Mouse (Mus musculus): ENCODE data around the gene Por.
A peak's percentile ranks its signal among the peaks of the same experiment; 100 is the strongest.

Gene Por

DNA sequence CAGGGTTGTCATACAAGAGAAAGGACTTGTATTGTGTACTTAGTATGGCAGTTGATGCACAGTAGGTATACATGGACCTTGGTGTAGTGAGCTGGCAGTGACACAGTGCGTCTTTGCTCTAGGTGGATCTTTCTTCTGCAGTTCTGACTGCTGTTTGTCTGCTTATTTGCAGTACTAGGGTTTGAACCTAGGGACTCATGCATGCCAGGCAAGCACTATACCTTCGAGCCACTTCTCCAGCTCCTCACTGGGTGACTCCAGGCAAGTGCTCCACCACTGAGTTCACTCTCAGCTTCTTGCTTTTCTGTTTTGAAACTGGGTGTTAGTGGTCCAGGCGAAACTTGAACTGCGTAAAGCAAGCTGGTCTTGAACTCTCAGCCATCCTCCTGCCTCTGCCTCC is 31.8 kb downstream of the Por start:
- DNase-seq (ENCODE audit: low spot score in 2 of 2): no peak

- DNase-seq (ENCODE audit: low spot score in 2 of 2): no peak
These were observed 32.4 kb downstream of the Por start for GRCm38 (mm10) chr5:135702190-135702589.

- no peak for DNase-seq (ENCODE audit: low spot score in 2 of 2)
These were observed 32.9 kb downstream of the Por start for GRCm38 (mm10) chr5:135702682-135703192.

DNA sequence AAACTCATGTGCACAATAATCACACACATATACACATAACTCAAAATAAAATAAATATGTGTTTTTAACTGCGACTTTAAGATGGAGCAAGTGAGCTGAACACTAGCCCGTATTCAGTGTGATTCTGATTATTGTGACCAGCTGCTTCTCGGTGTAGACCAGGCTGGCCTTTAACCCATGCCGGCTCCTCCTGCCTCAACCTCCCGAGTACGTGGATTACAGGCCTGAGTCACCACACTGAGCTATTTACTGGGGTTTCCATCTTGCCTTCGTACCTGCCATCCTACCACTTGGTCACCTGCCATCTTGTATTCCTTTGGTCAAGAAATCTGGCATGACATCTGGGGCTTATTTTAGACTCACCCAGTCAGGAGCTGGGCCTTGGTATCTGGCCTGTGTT is 33.6 kb downstream of the Por start:
- DNase-seq (ENCODE audit: low spot score in 2 of 2): no peak

DNA sequence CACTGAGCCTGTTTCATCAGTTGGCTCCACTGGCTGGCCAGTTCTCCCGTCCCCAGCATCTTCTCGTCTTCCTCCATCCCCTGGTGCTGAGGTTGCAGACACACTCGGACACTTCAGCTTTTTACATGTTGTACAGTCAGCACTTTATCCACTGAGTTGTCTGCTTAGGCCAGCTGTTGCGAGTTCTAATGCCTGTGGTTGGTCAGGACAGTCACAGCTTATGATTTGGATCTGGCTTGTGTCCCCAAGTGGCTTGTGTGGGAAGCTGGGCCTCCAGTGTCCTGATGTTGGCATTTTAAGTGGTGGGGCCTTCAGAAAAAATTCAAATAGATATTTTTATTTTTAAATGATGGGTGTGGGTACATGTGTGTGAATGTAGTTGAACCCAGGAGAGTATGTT is 35.5 kb downstream of the Por start:
- no peak for DNase-seq (ENCODE audit: low spot score in 2 of 2)

GRCm38 (mm10) chr5:135707039-135707438 is 37.2 kb downstream of the Por start:
- no peak for DNase-seq (ENCODE audit: low spot score in 2 of 2)

DNA sequence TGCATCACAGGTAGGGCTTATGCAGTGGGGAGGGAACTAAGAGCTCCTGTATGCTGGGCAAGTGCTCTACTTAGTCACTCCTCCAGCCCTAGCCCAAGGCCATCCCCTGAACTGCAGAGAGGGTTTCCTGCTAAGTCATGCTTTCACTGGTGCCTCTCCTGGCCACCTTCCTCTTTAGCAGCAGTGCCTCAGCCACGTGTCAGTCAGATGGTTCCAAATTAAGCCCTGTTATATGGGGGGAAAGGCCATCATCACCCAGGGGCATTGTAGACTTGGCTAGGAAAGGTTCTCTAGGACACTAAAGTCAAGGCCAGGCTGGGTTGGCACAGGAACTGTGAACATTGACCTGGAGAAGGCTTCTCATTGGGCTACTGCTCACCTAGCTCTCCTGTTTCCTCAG is 38.0 kb downstream of the Por start:
- DNase-seq (ENCODE audit: low spot score in 2 of 2): no peak

GRCm38 (mm10) chr5:135709716-135710115 is 39.9 kb downstream of the Por start:
- DNase-seq (ENCODE audit: low spot score in 2 of 2): no peak

- DNase-seq (ENCODE audit: low spot score in 2 of 2): no peak
These were observed 40.9 kb downstream of the Por start for GRCm38 (mm10) chr5:135710599-135711214.

DNA sequence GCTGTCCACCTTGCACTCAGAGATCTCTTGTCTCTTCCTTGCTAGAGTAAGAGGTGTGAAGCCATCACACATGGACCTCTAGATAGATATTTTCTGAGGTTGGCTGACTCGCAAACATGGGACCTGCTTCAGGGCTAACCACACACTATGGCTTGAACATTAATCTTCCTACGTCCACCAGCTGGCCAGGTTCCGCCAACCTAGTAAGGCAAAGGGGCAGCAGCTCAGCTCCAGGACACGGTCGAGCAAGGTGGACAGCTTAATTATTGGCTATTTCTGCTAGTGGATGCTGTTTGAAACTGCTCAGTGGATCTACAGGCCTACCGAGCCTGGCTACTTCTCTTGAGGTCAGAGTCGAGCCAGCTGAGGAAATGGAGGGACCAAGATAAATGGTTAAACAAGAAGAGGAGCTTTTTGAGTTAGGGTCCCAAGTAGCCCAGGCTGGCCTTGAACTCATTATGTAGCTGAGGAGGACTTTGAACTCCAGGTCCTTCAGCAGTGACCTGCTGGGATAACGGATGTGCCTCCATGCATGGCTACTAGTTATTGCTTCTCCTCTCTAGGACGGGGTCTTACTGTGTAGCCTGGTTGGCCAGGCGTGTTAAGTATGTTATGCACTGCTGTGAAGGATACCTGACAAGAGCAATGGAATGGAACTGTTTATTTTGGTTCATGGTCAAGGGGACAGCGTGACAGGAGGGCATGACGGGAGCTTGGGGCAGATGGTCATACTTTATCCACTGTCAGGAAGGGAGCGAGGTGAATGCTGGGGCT is 41.9 kb downstream of the Por start:
- no peak for DNase-seq (ENCODE audit: low spot score in 2 of 2)

DNA sequence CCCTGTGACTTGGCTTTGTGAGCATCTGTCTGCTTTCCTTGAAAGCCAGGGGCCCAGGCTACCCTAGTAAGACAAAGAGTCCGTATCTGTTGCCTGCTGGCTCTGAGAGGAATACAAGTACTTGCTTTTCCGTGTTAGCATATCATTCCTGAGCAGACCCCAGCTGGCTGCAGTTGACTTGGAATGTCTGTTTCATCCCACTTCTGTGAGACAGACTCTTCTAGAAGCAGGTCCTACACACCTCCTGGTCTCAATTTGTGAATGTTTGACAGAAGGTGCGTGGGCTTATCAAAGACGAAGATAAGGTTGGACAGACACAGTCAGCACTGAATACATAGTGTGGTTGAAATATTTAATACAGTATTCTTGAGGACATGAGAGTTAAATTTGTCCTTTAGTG is 43.0 kb downstream of the Por start:
- DNase-seq (ENCODE audit: low spot score in 2 of 2): no peak

DNA sequence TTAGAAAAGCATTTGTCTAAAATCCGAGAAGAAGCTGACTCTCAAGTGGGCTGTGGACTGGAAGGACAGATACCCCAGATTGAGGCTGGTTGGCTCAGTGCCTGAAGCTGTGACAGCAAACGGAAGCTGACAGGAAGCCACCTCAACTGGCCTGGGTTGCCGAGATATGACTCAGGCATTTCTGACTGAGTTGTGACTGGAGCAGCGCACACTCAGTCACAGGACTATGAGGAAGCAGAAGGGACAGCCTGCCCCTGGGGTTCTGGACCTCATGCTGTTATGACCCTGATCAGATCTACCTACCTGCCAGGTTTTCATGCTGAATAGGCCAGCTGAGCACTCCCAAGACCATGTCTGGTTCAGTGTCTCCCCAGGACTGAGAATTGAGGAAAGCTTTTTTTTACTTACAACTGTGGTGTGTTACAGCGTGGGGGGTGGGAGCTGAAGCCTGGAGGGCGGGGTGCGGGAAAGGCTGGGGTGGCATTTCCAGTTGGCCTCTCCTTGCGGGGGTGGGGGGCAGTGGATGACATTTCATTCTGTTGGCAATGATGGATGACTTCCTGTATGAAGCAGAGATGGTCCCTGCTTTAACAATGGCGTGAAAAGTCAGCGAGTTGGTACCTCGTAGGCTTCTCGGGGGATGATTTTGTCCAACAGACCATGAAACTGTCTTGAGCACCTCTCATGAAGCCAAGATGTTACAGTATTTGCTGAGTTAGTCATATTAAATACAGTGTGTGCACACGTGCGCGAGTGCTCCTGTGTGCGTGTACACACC is 43.8 kb downstream of the Por start:
- peak in 1 of 2 experiments; percentile 51 for DNase-seq (ENCODE audit: low spot score in 2 of 2)

DNA sequence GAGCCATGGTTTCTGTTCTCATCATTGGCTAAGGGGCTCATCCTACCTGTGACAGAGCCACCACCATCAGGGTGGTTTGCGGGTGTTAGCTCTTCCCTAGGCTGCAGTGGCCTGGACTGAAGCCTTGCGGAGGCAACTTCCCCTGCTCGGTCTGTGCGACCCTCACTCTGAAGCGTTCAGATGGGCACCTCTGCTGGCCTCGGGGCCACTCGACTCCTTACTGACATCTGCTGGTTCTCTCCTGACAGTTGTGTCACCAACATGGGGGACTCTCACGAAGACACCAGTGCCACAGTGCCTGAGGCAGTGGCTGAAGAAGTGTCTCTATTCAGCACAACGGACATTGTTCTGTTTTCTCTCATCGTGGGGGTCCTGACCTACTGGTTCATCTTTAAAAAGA is 45.8 kb downstream of the Por start:
- no peak for DNase-seq (ENCODE audit: low spot score in 2 of 2)

DNA sequence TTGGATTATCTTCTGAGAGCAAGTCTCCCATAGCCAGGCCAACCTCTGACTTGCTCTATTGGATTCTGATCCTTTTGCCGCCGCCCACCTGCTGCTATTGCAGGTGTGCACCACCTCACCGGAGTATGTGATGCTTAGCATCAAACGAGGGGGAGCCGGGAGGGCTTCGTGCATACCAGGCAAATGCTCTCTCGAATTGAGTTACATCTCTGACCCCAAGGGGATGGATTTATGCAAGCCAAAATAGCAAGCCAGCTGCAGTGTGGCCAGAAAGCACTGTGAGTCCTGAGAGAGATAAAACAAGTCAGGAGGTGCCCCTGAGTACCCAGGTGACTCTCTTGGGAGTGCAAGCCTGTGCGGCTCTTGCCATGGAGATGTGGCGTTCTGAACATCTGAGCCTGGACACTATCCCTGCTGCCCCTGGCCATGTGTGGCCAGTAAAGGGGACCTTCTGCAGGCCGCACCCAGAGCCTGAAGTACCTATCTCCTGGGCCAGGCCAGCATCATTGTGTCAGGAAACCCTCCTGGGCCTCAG is 49.8 kb downstream of the Por start:
- DNase-seq (ENCODE audit: low spot score in 2 of 2): no peak

GRCm38 (mm10) chr5:135720121-135720520 is 50.3 kb downstream of the Por start:
- DNase-seq (ENCODE audit: low spot score in 2 of 2): no peak

- no peak for DNase-seq (ENCODE audit: low spot score in 2 of 2)
These were observed 51.2 kb downstream of the Por start for GRCm38 (mm10) chr5:135721076-135721475.

- no peak for DNase-seq (ENCODE audit: low spot score in 2 of 2)
These were observed 52.3 kb downstream of the Por start for GRCm38 (mm10) chr5:135722121-135722520.

GRCm38 (mm10) chr5:135723165-135723751 is 53.4 kb downstream of the Por start:
- no peak for DNase-seq (ENCODE audit: low spot score in 2 of 2)

GRCm38 (mm10) chr5:135724536-135725322 is 54.9 kb downstream of the Por start:
- DNase-seq (ENCODE audit: low spot score in 2 of 2): no peak

DNA sequence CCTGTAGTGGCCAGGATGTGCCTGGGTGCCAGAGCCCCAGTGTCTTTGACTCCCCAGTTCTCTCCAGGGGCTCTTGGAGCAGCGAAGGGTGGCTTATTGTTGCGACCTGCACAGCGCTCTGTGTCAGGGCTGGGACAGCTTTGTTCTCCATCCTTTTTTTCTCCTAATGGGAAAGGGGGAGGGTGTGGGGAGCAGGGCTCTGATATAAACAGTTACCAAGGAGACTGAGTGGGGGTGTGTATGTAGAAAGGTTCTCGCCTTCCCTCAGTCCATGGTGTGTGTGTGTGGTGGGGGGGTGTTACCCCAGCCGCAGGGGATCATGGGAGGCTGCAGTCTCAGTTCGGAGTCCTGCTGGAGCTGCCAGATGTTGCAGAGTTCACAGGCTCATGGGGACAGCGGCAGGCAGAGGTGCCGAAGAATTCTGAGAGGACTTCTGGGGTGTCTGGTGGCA is 55.6 kb downstream of the Por start:
- DNase-seq (ENCODE audit: low spot score in 2 of 2): no peak

DNA sequence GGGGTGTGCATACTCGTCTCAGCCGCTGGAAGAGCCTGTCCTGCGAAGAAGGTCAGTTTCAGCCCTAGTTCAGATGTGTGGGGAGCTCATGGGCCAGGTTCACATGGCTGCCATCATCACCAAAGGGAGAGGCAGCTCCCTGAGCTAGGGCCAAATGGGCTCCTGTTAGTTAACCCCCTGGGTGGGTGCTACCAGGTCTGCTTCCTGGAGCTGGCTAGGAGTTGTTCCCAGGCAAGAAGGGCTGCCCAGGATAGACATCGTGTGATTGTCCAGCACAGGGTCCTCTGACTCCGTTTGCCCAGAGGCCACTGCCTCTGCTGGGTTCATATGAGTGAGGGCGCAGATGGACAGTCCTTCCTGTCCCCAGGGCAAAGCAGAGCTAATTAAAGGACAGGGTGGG is 56.2 kb downstream of the Por start:
- DNase-seq (ENCODE audit: low spot score in 2 of 2): no peak

Measured in urinary bladder, postnatal 4 days (tissue).